Mouse (Mus musculus) lung, postnatal 36 days (tissue): Measurements from ENCODE around the gene Rrp8.
"Not testable (repeated sequence)": the region's sequence is repeated elsewhere in the genome, so short reads cannot be mapped to it uniquely, and the experiment has no call there.

Experiments
- DNase-seq: peaks from one replicate; pipeline ENCODE4 v3.0.0; 2022; ENCODE audit warnings: mixed read lengths

The Rrp8 gene

DNA sequence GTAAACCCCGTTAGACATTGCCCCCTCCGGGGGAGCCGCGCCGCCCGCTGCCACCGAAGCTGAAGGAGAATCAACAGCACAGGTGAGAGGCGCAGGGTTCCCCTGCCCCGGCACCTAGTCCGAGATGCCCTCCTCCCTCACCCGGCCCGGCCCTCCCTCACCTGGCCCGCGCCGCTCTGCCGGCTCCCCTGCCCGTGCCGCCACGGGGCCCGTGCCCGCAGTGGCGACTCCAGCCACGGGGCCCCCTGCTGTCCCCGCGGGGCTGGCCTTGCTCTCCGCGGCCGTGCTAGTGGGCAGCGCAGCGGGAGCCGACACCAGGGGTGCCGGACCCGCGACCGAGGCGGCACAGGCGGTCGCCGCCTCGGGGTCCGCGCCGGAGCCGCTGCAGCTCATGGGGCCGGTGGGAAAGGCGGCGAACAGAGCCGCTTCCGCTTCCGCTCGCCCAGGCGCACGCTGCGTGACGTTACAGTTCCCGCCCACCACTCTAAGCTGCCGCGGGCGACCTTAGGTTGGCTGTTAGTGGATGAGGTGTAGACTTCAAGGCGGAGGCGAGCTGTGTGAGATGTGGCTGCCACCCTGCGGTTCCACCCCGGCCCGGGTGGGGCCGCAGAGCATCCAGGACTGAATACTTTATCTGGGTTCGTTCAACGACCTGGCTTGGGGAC lies 6.9 kb upstream of the Rrp8 start, which contains the start of gene Taf10:
TSS of gene Taf10 (minus strand) at position 436 of the 665 bp plus-strand sequence.
- DNase-seq = peak; percentile 93

DNA sequence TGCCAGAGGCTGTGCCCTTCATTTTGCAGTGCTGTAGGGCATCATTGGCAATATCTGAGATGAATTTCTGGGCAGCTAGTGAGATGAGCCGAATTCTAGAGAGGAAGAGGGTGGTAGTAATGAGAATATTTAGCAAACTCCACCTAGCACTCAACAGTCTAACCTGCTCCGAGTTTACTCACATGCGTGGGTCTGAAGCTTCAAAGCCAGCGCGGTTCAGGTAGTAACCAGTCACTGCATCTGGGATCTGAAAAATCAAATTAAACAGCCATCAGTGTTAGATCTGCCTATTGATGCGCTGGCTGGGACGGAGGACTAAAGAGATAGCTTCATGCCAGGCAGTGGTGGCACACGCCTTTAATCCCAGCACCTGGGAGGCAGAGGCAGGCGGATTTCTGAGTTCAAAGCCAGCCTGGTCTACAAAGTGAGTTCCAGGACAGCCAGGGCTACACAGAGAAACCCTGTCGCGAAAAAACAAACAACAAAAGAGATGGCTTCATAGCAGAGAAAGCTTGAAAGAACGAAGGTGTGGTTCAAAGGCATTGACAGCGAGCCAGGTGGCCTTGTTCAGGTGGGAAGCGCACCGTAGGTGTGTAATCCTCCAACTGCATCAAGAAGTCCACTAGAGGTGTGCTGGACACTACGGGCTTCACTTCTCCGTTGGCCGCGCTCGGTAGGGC lies 6.2 kb upstream of the Rrp8 start:
- DNase-seq = not testable (repeated sequence)

DNA sequence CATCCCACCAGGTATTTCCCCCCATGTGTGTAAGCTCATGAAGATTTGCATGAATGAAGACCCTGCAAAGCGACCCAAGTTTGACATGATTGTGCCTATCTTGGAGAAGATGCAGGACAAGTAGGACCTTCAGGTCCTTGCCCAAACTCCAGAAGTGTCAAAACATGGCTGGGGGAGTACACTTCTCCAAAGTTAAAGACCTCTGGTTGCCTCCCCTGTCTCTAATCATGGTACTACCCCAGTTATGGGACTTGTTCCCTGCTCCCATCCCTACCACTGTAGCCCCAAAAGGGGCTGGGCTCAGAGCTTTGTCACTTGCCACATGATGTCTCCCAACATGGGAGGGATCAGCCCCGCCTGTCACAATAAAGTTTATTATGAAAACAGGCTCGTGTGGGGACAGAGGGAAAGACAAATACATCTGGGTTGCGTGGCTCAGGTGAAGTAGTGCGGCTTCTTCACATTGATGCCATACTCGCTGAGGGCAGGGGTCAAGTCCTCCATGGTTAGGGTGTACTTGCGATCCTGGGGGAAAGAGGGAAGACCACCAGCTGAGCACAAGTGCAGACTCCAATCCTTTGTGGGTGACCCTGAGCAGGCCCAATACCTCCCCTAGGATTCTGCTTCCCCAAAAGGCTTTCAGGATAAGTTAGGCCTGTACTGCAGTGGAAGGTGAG lies 5.5 kb upstream of the Rrp8 start:
- DNase-seq = not testable (repeated sequence)

- no peak for DNase-seq
These were observed 4.8 kb upstream of the Rrp8 start for GRCm38 (mm10) chr7:105741978-105742377.

DNA sequence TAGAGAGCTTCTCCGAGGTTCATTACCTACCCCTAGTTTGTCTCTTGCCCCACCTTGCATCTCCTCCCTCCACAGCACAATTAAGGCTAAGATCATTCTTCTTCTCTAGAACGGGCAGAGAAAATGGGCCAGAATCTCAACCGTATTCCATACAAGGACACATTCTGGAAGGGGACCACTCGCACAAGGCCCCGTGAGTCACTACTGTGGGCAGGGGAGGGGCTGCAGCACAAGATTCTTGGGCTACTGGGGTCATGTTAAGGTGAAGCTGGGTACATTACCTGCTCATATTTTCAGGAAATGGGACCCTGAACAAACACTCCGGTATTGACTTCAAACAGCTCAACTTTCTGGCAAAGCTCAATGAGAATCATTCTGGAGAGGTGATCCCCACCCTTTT lies 3.7 kb upstream of the Rrp8 start:
- peak; percentile 25 for DNase-seq

- DNase-seq = no peak
These were observed 3.1 kb upstream of the Rrp8 start for GRCm38 (mm10) chr7:105740089-105740795.

GRCm38 (mm10) chr7:105738948-105739347 lies 1.8 kb upstream of the Rrp8 start:
- peak; percentile 87 for DNase-seq

DNA sequence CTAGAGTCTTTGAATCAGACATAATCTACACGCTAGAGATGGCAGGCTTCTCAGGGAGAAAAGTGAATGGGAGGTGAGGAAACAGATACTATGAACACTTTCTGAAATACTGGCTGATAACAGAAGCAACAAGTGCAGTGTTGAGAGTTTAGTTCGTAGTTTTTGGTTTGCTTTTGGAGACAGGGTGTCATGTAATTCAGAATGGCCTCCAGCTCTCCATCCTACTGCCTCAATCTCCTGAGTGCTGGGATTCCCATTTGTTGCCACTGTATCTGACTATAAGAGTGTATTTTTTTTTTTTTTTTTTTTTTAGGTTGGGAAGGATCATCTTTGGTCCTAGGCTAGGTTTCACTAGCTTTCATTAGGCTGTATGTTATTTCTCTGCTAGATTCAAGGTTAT lies 1.1 kb upstream of the Rrp8 start:
- DNase-seq = no peak

DNA sequence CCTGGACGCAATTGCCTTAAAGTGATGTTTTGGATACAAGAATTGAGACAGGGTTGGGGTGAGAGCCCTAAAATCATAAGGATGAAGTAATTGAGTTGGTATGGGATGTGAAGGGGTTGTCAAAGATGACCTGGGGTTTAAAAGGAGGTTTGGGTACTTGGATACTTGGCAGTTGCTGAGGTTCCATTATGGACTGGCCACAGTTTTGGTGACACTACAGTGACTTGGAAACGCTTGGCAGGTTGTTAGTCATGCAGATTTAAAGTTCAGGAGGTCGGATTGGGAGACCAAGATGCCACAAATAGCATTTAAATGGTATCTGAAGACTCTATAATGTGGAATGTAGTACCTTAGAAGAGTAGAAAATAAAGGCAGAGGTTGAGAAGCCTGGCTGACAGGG lies 463 bp upstream of the Rrp8 start:
- no peak for DNase-seq

DNA sequence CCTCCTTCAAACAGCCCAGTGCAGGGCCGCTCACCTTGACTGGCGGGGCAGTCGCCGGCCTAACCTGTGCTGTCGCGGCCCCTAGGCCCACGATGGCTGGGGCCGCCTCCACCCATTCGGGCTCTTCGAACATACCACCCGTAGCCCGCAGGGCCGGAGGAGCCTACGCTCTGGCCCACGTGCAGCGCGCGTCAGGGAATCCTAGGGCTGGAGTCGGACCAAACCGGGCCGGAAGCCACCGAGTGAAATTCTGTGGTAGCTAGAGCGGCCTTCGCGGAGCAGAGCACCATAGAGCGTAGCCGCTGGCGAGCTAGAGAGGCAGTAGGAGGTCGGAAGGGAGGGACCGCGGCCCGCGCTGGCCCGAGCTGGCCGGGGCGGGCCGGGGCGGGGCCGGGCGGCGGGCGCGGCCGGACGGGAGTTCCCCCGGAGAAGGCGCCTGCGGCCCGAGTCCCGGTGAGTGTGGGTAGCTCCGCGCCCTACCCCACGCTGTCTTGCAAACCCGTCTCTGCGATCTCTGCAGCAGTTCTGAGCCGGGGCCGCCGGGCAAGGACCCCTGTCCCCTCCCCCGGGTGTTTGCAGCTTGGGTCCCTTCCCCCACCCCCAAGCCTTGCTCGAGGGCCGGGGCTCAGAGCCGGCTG lies 802 bp downstream of the Rrp8 start, which contains the start of gene Ilk:
TSS of gene Ilk (plus strand) at position 329 of the 638 bp plus-strand sequence.
- DNase-seq = peak; percentile 96

GRCm38 (mm10) chr7:105735464-105735863 lies 1.7 kb downstream of the Rrp8 start:
- DNase-seq = not testable (repeated sequence)

GRCm38 (mm10) chr7:105734826-105735225 lies 2.4 kb downstream of the Rrp8 start:
- DNase-seq = no peak

- no peak for DNase-seq
These were observed 3.3 kb downstream of the Rrp8 start for GRCm38 (mm10) chr7:105733836-105734235.

DNA sequence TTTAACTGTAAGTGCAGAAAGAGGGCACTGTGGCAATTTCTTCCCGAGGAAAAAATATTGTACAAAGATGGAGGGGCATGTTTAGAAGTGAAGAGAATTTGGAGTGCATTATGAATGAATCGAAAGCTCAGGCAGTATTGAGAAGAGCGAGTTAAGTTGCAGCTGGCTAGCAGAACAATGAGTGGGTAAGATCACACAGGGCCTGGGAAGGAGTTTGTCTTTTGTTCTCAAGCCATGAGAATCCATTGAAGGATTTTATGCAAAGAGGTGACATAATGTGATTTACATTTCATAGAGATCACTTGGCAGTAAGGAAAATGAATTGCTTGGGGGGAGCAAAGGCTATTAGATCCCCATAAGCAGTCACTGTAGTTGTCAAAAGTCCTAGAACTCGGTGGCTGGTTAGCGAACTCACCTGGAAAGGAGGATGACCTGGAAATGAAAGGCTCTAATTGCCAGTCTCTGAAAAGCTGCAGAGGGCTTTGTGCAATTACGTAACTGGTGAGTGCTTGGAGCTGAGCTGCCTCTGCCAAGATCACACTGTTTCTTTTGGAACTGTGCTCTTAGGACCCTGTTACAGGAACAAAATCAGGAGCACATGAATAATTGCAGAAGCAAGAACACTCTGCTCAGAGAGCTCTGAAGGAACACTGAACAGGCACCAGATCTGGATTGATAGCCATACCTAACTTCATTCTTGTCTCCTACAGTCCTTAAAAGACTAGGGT lies 8.3 kb downstream of the Rrp8 start:
- peak; percentile 62 for DNase-seq

- DNase-seq = no peak
These were observed 10.2 kb downstream of the Rrp8 start for GRCm38 (mm10) chr7:105726980-105727325.

DNA sequence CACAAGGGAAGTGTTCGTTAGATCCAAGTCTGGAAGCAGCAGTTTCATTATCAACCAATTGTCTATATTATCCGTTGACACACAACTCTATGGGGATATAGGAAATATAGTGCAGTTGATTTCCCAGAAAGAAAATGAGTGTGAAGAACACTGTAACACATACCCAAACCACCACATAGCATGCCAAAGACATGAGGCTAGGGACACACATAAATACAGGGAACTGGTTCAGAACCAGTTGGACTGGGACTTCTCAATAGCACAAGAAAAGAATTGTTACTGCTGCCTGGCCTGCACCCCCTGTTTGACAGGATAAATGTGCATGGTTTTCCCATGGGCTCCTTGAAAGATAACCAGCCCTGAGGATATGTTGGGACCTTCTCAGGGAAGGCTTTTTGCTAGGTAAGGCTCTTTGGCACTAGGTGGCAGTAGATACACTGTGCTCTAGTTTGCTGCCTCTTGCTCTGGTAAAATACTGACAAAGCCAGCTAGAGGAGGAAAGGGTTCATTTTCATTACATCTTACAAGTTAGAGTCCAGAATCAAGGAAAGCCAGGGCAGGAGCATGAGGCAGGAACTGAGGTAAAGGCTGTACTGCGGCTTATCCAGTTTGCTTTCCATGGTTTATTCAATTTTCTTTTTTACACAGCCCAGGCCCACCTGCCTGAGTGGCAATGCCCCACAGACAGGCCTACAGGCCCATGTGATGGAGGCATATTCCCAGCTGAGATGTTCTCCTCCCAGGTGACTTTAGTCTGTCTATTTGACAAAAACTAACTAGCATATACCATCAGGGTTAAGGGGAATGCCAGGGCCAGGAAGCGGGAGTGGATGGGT lies 10.8 kb downstream of the Rrp8 start:
- peak; percentile 86 for DNase-seq

GRCm38 (mm10) chr7:105721916-105722315 lies 15.3 kb downstream of the Rrp8 start:
- no peak for DNase-seq

- no peak for DNase-seq
These were observed 21.8 kb downstream of the Rrp8 start for GRCm38 (mm10) chr7:105715366-105715765.

DNA sequence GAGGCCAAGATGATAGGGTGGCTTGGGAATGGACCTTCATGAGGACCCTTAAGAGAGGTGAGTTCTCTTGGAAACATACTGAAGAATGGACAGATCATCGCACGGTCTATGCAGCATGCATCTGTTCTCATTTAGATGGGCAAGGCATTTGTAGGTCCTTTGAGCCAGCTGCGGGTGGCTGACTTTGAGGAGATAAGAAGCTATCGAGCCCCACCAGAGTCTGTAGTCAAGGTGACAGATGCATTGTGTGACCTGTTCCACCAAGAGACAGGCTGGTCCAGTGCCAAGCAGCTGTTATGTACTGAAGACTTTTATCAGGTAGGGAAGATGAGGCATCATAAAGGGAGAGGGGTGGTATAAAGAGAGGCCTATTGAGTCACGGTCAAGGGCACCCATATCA lies 28.5 kb downstream of the Rrp8 start:
- DNase-seq = no peak

GRCm38 (mm10) chr7:105703816-105704215 lies 33.4 kb downstream of the Rrp8 start:
- no peak for DNase-seq

DNA sequence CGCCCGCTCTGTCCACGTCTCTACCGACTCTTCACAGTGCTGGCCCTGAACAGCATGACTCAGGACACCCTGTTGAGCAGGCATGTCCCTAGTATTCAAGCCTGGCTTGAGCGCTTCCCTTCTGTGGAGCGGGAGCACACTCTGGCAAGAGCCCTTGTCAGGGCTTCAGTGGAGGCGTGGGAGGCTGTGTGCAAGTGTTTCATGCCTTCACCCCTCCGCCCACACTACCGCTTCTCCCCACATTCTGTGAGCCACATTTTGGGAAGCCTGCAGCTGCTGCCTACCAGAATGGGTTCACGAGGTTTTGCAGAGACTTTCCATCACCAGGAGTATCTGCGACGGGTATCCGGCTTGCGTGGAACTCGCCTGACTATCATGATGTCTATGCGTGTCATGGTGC lies 34.0 kb downstream of the Rrp8 start:
- DNase-seq = no peak
